Mouse (Mus musculus): ENCODE data around the gene Gfm2. TPM values are rescaled to one million over a fixed set of nuclear protein-coding genes. Genes with fewer than 3 reads are reported as not detected.

Gfm2 gene
- polyA plus RNA-seq, 1 experiment from 2014 or later, result 29.0 TPM

DNA sequence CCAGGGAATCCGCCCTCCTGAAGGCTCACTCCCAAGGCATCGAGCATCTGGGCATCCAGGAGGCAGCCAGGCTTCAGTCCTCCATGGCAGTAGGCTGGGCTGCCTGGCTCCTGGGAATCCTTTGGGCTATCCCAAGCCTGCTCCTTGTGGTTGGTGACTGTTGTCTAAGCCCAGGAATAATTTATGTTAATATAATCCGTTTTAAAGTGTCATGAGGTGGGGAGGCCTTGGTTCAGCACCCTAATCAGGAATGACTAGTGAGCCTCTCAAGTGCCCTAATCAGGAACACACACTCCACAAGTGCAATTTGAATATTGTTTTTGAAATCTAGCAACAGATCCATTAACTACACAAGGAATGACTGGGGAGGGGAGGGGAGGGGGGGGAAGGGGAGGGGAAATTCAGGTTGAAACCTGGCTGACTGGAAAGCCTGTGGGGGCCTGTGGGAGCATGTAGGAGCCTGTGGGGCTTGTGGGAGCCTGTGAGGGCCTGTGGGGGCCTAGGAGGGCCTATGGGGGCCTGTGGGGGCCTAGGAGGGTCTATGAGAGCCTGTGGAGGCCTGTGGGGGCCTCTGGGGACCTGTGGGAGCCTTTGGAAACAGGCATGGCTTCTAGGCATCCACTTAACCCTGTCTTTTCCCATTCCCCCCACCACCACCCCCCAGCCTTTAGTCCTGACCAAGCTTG lies 77.0 kb downstream of the Gfm2 start:
- no peak overlapping the region for H3K9ac ChIP-seq
- ATAC-seq, result no peak
- no peak overlapping the region for H3K4me3 ChIP-seq
- H3K4me1 ChIP-seq, result no peaks in the 10 kb centered on the region
- no peaks in the 10 kb centered on the region for H3K36me3 ChIP-seq
- H3K4me2 ChIP-seq, result no peak overlapping the region
- 51% methylated on average over 3 of the region's 3 CpGs for WGBS (ENCODE audit: insufficient replicate concordance)
- no peaks in the 10 kb centered on the region for H3K9me3 ChIP-seq (replicated peaks)
- H3K27ac ChIP-seq, result no peak overlapping the region
- H3K27me3 ChIP-seq (replicated peaks), result no peaks in the 10 kb centered on the region

GRCm38 (mm10) chr13:97215563-97215962 lies 77.8 kb downstream of the Gfm2 start:
- H3K4me1 ChIP-seq, result no peaks in the 10 kb centered on the region
- H3K27ac ChIP-seq, result no peak overlapping the region
- no peak for ATAC-seq
- 63% methylated on average over 4 of the region's 4 CpGs for WGBS (ENCODE audit: insufficient replicate concordance)
- H3K4me2 ChIP-seq, result no peak overlapping the region
- H3K36me3 ChIP-seq, result no peaks in the 10 kb centered on the region
- H3K4me3 ChIP-seq, result no peak overlapping the region
- no peak overlapping the region for H3K9ac ChIP-seq
- H3K27me3 ChIP-seq (replicated peaks), result no peaks in the 10 kb centered on the region
- H3K9me3 ChIP-seq (replicated peaks), result no peaks in the 10 kb centered on the region

DNA sequence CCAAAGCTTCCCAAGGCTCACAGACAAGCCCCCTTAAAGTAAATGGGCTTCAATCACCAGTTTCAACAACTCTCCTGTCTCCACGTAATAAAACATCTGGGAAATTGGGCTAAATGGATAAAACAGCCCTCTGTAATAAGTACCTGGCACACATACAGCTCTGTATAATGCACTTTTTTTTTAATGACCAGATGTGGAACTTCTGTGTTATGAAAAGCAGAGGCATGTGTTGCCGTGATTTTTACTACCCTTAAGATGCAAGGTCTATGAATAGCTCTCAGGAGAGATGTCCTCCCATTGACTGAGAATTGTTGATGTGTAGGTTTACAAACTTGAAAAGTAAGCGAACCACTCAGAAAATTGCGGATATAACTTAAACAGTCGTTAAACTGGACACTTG lies 78.5 kb downstream of the Gfm2 start:
- H3K4me1 ChIP-seq, result no peaks in the 10 kb centered on the region
- H3K9ac ChIP-seq, result no peak overlapping the region
- WGBS (ENCODE audit: insufficient replicate concordance), result 62% methylated on average over 5 of the region's 5 CpGs
- H3K9me3 ChIP-seq (replicated peaks), result no peaks in the 10 kb centered on the region
- no peaks in the 10 kb centered on the region for H3K36me3 ChIP-seq
- no peaks in the 10 kb centered on the region for H3K27me3 ChIP-seq (replicated peaks)
- no peak overlapping the region for H3K4me2 ChIP-seq
- no peak overlapping the region for H3K27ac ChIP-seq
- H3K4me3 ChIP-seq, result no peak overlapping the region
- no peak for ATAC-seq

DNA sequence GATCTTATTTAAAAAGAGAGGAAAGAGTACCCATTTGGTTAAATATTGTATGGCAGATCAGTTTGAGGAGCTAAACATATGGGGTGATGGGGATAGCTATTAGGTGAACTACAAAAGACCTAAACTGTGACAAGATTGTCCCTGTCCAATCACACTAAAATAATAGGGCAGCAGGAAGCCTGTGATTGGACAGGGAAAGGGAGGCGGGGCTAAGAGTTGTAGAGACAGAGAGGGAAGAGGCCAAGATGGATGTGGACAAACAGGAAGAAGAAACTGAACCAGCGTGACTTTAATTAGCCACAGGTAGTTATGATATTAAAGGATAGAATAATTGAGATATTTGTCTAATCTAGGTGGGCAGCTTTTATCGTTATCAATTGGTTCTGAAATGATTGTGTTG lies 82.3 kb downstream of the Gfm2 start:
- Histone ChIP-seq H3K4me3 (no peak overlapping the region), H3K27me3 (replicated peaks) (no peaks in the 10 kb centered on the region), H3K4me2 (no peak overlapping the region), H3K36me3 (no peaks in the 10 kb centered on the region), H3K9me3 (replicated peaks) (no peaks in the 10 kb centered on the region), H3K4me1 (peaks cover 5% of the 10 kb centered on the region; the same call in 1 of the 2 replicates), H3K27ac (no peak overlapping the region), H3K9ac (no peak overlapping the region)
- 75% methylated on average over 3 of the region's 3 CpGs for WGBS (ENCODE audit: insufficient replicate concordance)
- no peak for ATAC-seq

GRCm38 (mm10) chr13:97223856-97224255 lies 86.1 kb downstream of the Gfm2 start:
- no peaks in the 10 kb centered on the region for H3K9me3 ChIP-seq (replicated peaks)
- peak; percentile 8; the same call in 1 of the 2 replicates for ATAC-seq
- WGBS (ENCODE audit: insufficient replicate concordance), result 68% methylated on average over 8 of the region's 8 CpGs
- no peaks in the 10 kb centered on the region for H3K27me3 ChIP-seq (replicated peaks)
- no peak overlapping the region for H3K9ac ChIP-seq
- no peak overlapping the region for H3K4me3 ChIP-seq
- H3K27ac ChIP-seq, result no peak overlapping the region
- peaks cover 5% of the 10 kb centered on the region; the same call in 1 of the 2 replicates for H3K4me1 ChIP-seq
- H3K36me3 ChIP-seq, result no peaks in the 10 kb centered on the region
- H3K4me2 ChIP-seq, result no peak overlapping the region

DNA sequence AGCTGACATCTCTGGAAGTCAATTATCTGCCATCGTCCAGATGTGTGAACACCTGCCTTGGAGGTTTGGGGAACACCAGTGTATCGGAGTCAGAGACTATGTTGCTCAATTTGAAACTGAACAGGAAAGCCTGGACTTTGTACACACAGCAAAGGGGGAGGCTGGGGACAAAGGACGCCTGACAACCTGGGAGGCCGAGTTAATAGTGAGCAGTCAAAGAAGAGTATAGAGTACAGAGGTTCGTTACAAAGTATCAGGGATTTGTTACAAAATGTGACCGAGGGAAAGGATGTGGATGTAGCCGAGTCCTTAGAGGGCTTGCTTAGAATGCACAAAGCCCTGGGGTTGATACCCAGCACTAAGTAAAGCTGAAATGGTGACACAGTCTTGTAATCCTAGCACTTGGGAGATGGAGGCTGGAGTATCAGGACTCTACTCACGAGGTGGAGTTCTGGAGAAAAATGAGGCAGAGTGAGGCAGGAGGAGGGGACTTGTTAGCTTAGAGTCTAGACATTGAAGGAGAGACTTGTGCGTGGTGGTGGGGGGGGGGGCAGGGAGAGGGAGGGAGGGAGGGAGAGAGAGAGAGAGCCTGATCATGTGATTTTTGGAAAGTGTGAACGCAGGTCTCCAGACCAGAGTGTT lies 86.7 kb downstream of the Gfm2 start:
- Histone ChIP-seq H3K4me2 (no peak overlapping the region), H3K9me3 (replicated peaks) (no peaks in the 10 kb centered on the region), H3K36me3 (no peaks in the 10 kb centered on the region), H3K4me3 (no peak overlapping the region), H3K9ac (no peak overlapping the region), H3K27ac (peak overlapping the region; percentile 56; the same call in 1 of the 2 replicates), H3K27me3 (replicated peaks) (no peaks in the 10 kb centered on the region), H3K4me1 (peaks cover 5% of the 10 kb centered on the region; the same call in 1 of the 2 replicates)
- ATAC-seq, result peak; percentile 64
- 57% methylated on average over 10 of the region's 10 CpGs for WGBS (ENCODE audit: insufficient replicate concordance)

DNA sequence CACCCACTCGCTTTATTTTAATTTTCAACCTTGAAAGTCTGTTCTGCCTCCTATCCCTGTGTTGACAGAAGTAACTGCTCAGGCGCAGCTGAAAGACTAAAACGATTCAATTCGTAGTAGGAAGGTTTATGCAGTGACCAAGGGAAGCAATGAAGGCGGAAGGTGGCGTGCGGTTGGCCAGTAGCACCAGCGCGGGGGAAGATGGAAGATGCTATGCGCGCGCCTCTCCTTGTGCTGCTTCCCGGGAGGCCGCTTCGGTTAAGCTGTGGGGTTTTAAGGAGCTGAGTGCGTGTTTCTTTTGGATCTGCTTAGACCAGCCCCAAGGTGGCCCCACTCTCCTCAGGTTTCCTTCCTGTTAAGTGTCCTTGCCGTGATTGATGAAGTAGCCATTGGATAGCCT lies 87.4 kb downstream of the Gfm2 start:
- H3K27ac ChIP-seq, result 0 out of 2 replicates have a peak overlapping the region, but pooled peaks have one; percentile 56
- H3K4me2 ChIP-seq, result no peak overlapping the region
- no peak overlapping the region for H3K4me3 ChIP-seq
- H3K27me3 ChIP-seq (replicated peaks), result no peaks in the 10 kb centered on the region
- no peaks in the 10 kb centered on the region for H3K36me3 ChIP-seq
- ATAC-seq, result no peak
- no peak overlapping the region for H3K9ac ChIP-seq
- 64% methylated on average over 17 of the region's 17 CpGs for WGBS (ENCODE audit: insufficient replicate concordance)
- no peaks in the 10 kb centered on the region for H3K9me3 ChIP-seq (replicated peaks)
- peaks cover 5% of the 10 kb centered on the region; the same call in 1 of the 2 replicates for H3K4me1 ChIP-seq

- H3K27me3 ChIP-seq (replicated peaks), result no peaks in the 10 kb centered on the region
- 75% methylated on average over 3 of the region's 3 CpGs for WGBS (ENCODE audit: insufficient replicate concordance)
- H3K36me3 ChIP-seq, result no peaks in the 10 kb centered on the region
- no peak overlapping the region for H3K9ac ChIP-seq
- H3K27ac ChIP-seq, result no peak overlapping the region
- no peaks in the 10 kb centered on the region for H3K9me3 ChIP-seq (replicated peaks)
- H3K4me3 ChIP-seq, result no peak overlapping the region
- no peak for ATAC-seq
- H3K4me2 ChIP-seq, result no peak overlapping the region
- H3K4me1 ChIP-seq, result peaks cover 5% of the 10 kb centered on the region; the same call in 1 of the 2 replicates
Measured at GRCm38 (mm10) chr13:97227795-97228194, 90.1 kb downstream of the Gfm2 start.

DNA sequence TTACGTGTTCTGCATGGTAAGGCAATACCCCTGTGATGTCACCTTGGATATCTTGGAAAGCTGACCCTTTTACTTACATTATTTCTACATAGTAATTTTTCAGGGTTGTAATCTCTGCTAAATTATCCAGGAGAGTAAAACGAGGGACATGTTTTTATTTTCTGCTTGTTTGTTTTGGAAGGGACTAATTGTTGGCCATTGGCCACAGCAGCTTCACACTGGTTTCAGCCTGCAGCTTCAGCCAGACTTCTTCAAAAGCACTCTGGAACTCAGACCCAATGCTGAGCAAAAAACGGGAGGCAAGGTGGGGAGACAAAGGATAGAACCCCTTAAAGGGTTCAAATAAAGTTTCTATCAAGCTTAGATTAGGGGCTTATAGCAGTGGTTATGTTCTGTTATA lies 92.4 kb downstream of the Gfm2 start:
- no peak for ATAC-seq
- H3K27ac ChIP-seq, result no peak overlapping the region
- H3K4me3 ChIP-seq, result no peak overlapping the region
- H3K4me1 ChIP-seq, result no peaks in the 10 kb centered on the region
- 52% methylated on average over 3 of the region's 3 CpGs for WGBS (ENCODE audit: insufficient replicate concordance)
- H3K36me3 ChIP-seq, result no peaks in the 10 kb centered on the region
- no peak overlapping the region for H3K9ac ChIP-seq
- no peak overlapping the region for H3K4me2 ChIP-seq
- H3K27me3 ChIP-seq (replicated peaks), result no peaks in the 10 kb centered on the region
- no peaks in the 10 kb centered on the region for H3K9me3 ChIP-seq (replicated peaks)

Other genes with a start within 250 kb of the Gfm2 start
- 0.67 and 0.68 TPM in 2 replicates for gene Gcnt4, start 213.2 kb upstream of the Gfm2 start, polyA plus RNA-seq (2016; fragmentation: Nextera tagmentation; extraction: Ambion mirVana)
- not detected in 2 replicates for gene 1700029F12Rik, start 103.6 kb upstream of the Gfm2 start, polyA plus RNA-seq (2016; fragmentation: Nextera tagmentation; extraction: Ambion mirVana)
- gene Fam169a, start 70.7 kb upstream of the Gfm2 start, polyA plus RNA-seq (2016; fragmentation: Nextera tagmentation; extraction: Ambion mirVana), result 3.8 and 4.3 TPM in 2 replicates
- gene Gm6169, start 38.7 kb upstream of the Gfm2 start, polyA plus RNA-seq (2016; fragmentation: Nextera tagmentation; extraction: Ambion mirVana), result 0.75 and 1.5 TPM in 2 replicates
- gene Nsa2, start within 50 bp of the Gfm2 start, polyA plus RNA-seq (2016; fragmentation: Nextera tagmentation; extraction: Ambion mirVana), result 41.5 and 42.2 TPM in 2 replicates
- gene Hexb, start 60.4 kb downstream of the Gfm2 start, polyA plus RNA-seq (2016; fragmentation: Nextera tagmentation; extraction: Ambion mirVana), result 14.1 and 15.1 TPM in 2 replicates
- 0.92 and 0.93 TPM in 2 replicates for gene Enc1, start 103.2 kb downstream of the Gfm2 start, polyA plus RNA-seq (2016; fragmentation: Nextera tagmentation; extraction: Ambion mirVana)

Measured in liver, embryonic 12.5 days (tissue).